Mouse (Mus musculus) hindbrain, embryonic 15.5 days (tissue): ENCODE results near the gene Foxl1. TPM values are rescaled to one million over a fixed set of nuclear protein-coding genes. Genes with fewer than 3 reads are reported as not detected.
"Not testable (repeated sequence)": the region's sequence is repeated elsewhere in the genome, so short reads cannot be mapped to it uniquely, and the experiment has no call there.

Experiments used
- ATAC-seq: fragments of 200-750 bp; cut with Nextera tagmentation; 2 replicates; pipeline ENCODE4 v1.8.0; 2017; ENCODE audit warnings: low read depth, moderate number of reproducible peaks, moderate TSS enrichment; ENCODE audit not compliant: low FRiP score
- H3K27ac ChIP-seq: fragments of 300-500 bp; sonication (generic); replicated peaks from 2 replicates; pipeline ENCODE4 v1.5.1; 2015; ENCODE audit warnings: mild to moderate bottlenecking, inconsistent platforms
- H3K27me3 ChIP-seq: fragments of 300-500 bp; sonication (generic); 2 replicates; pipeline ENCODE4 v1.6.1; 2015; ENCODE audit warnings: control low read depth, inconsistent platforms
- H3K36me3 ChIP-seq: fragments of 300-500 bp; sonication (generic); 2 replicates; pipeline ENCODE4 v1.6.1; 2015; ENCODE audit warnings: control low read depth, inconsistent platforms
- H3K4me1 ChIP-seq: fragments of 300-500 bp; sonication (generic); replicated peaks from 2 replicates; pipeline ENCODE4 v1.6.1; 2015; ENCODE audit warnings: control low read depth, inconsistent platforms
- H3K4me2 ChIP-seq: fragments of 300-500 bp; sonication (generic); 2 replicates; pipeline ENCODE4 v1.6.1; 2015; ENCODE audit warnings: moderate library complexity, mild to moderate bottlenecking, inconsistent platforms
- H3K4me3 ChIP-seq: fragments of 300-500 bp; sonication (generic); 2 replicates; pipeline ENCODE4 v1.5.1; 2015; ENCODE audit warnings: mild to moderate bottlenecking, inconsistent platforms
- H3K9ac ChIP-seq: fragments of 300-500 bp; sonication (generic); 2 replicates; pipeline ENCODE4 v1.6.1; 2015; ENCODE audit warnings: inconsistent platforms
- H3K9me3 ChIP-seq: fragments of 300-500 bp; sonication (generic); 2 replicates; pipeline ENCODE4 v1.6.1; 2016; ENCODE audit warnings: control low read depth, inconsistent platforms
- WGBS: fragments of 180-500 bp; shearing (Covaris S2); methylation state at CpG from one replicate; pipeline ENCODE4 v1.1.7; 2015; 5-methylcytosine and 5-hydroxymethylcytosine counted together
- polyA plus RNA-seq: library from polyadenylated mRNA; unstranded; fragments of >200 nt; fragmentation: Nextera tagmentation; extraction: Ambion mirVana; gene quantifications from 2 replicates; pipeline ENCODE4 v1.2.1, GENCODE M21; 2015

Foxl1 gene
- polyA plus RNA-seq, 1 experiment from 2014 or later = 0.40 TPM

DNA sequence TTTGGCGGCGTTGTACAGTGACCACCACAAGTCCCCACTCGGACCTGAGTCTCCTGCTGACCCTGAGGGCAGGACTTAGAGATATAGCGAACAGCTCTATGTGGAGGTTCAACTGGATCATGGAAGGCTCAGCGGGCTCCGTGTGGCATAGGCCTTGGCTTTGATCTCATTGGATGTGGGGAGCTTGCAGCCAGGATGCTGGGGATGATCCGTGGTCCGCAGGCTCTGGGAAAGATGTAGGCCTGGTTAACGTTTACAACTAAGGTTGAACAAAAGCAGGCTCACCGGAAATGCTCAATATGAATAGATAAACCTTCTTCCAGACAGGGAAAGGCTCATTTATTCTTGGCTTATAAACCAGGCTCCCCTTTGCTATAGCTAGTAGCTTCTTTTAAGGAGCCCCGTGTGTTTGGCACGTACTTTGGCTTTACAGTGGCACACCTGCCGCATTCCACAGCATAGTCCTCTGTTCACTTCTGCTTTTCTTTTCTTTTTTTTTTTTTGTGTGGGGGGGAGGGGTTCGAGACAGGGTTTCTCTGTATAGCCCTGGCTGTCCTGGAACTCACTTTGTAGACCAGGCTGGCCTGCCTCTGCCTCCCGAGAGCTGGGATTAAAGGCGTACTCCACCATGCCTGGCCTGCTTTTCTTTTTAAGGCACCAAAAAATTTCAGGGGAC lies 1.7 kb downstream of the Foxl1 start:
- Histone ChIP-seq H3K36me3 (no peaks in the 10 kb centered on the region), H3K27me3 (peaks cover 84% of the 10 kb centered on the region)
- WGBS = 17% methylated on average over 16 of the region's 16 CpGs

DNA sequence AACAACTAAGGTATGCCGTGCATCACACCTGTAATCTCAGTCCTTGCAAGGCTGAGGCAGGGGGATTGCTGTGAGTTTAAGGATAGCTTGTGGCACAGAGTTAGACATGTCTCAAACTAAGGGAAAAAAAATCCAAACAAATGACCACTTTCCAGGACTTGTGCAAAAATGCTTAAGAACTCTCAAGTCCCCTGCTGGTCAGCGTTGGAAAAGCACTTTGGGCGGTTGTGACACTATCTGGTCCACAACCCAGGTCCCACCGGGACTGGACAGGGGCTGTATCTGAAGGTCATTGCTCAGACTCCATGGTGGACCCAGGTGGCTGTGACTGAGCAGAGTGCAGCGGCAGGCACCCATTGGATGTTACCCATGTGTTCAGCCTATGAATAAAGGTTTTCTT lies 2.8 kb downstream of the Foxl1 start:
- ATAC-seq = no peak
- peaks cover 17% of the 10 kb centered on the region for H3K4me1 ChIP-seq
- no peak overlapping the region for H3K4me2 ChIP-seq
- H3K27ac ChIP-seq = no peak overlapping the region
- H3K9ac ChIP-seq = no peak overlapping the region
- no peaks in the 10 kb centered on the region for H3K9me3 ChIP-seq
- no peaks in the 10 kb centered on the region for H3K36me3 ChIP-seq
- no peak overlapping the region for H3K4me3 ChIP-seq
- WGBS = 38% methylated on average over 5 of the region's 5 CpGs
- peaks cover 73% of the 10 kb centered on the region for H3K27me3 ChIP-seq

More for the DNA sequence above, 1.7 kb downstream of the Foxl1 start:
- H3K27ac ChIP-seq = no peak overlapping the region
- peaks cover 20% of the 10 kb centered on the region for H3K4me1 ChIP-seq
- no peaks in the 10 kb centered on the region for H3K9me3 ChIP-seq
- no peak overlapping the region for H3K4me2 ChIP-seq
- H3K9ac ChIP-seq = no peak overlapping the region
- H3K4me3 ChIP-seq = no peak overlapping the region
- ATAC-seq = no peak

GRCm38 (mm10) chr8:121132961-121133513 lies 5.3 kb downstream of the Foxl1 start:
- peaks cover 9% of the 10 kb centered on the region for H3K4me1 ChIP-seq
- H3K27me3 ChIP-seq = peaks cover 48% of the 10 kb centered on the region
- H3K27ac ChIP-seq = no peak overlapping the region
- H3K9me3 ChIP-seq = no peaks in the 10 kb centered on the region
- H3K4me2 ChIP-seq = no peak overlapping the region
- no peak overlapping the region for H3K9ac ChIP-seq
- no peaks in the 10 kb centered on the region for H3K36me3 ChIP-seq
- no peak overlapping the region for H3K4me3 ChIP-seq
- no peak for ATAC-seq
- WGBS = 72% methylated on average over 5 of the region's 5 CpGs

DNA sequence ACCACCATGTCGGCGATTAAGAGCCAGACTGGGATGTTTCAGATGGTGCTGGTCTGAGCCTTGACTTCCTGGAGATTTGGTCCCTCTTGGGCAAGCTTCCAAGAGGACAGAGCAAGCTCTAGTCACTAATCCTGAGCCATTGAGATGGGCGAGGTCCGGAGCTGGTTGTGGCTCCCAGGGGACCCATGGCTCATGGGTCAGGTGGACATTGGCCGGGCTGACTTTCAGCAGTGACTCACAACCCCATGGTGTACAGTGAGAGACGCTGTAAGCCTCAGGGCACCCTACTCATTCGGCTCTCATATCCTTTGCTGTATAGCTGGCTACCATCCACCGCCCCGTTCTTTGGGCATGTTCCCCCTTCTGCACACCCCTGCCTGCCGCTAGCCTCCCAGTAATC lies 6.4 kb downstream of the Foxl1 start:
- no peak overlapping the region for H3K27ac ChIP-seq
- H3K9ac ChIP-seq = no peak overlapping the region
- H3K4me2 ChIP-seq = no peak overlapping the region
- 91% methylated on average over 10 of the region's 10 CpGs for WGBS
- no peaks in the 10 kb centered on the region; the same call in 1 of the 2 replicates for H3K4me1 ChIP-seq
- ATAC-seq = no peak
- H3K9me3 ChIP-seq = no peaks in the 10 kb centered on the region
- peaks cover 38% of the 10 kb centered on the region for H3K27me3 ChIP-seq
- no peak overlapping the region for H3K4me3 ChIP-seq
- no peaks in the 10 kb centered on the region for H3K36me3 ChIP-seq

- H3K4me1 ChIP-seq = no peaks in the 10 kb centered on the region
- H3K9me3 ChIP-seq = no peaks in the 10 kb centered on the region
- no peak for ATAC-seq
- H3K27ac ChIP-seq = no peak overlapping the region
- H3K36me3 ChIP-seq = no peaks in the 10 kb centered on the region
- 92% methylated on average over 11 of the region's 11 CpGs for WGBS
- H3K27me3 ChIP-seq = peaks cover 35% of the 10 kb centered on the region
- no peak overlapping the region for H3K4me3 ChIP-seq
- H3K9ac ChIP-seq = no peak overlapping the region
- H3K4me2 ChIP-seq = no peak overlapping the region
Observed at GRCm38 (mm10) chr8:121134512-121134911, 6.8 kb downstream of the Foxl1 start.

DNA sequence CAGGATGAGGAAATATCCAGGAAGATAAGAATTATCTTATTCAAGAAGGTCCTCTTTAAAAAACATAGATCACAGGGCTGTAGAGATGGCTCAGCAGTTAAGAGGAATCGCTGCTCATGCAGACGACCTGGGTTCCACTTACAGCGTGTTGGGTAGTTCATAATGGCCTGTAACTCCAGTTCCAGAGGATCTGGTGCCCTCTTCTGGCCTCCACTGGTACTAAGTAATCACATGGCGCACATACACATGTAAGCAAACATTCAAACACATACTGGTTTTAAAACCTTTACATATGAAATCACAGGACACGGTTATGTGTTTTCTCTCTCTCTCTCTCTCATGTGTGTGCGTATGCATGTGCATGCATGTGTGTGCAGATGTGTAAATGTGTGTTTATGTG lies 9.1 kb downstream of the Foxl1 start:
- 97% methylated on average over 6 of the region's 6 CpGs for WGBS
- no peak for ATAC-seq

DNA sequence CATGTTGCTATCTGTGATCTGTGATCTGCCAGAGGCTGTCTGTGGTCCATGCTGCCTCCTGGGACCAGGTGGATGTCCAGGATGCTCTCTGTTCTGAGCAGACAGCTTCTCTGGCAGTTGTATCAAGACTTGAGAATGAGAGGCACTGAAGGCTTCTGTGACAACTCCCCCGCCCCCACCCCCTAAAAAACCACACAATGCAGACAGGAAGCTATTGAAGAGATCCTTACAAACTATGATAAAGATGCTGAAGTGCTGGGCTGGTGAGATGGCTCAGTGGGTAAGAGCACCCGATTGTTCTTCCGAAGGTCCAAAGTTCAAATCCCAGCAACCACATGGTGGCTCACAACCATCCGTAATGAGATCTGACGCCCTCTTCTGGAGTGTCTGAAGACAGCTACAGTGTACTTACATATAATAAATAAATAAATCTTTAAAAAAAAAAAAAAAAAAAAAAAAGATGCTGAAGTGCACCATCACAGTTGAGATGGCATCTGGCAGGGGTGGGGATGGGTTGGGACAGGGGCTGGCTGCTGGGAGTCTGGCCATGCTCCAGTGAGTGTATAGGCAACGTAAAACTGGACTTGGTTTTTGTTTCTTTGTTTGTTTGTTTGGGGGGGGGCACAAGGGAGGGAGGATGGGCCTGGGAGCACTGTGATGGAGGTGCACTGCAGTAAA lies 17.9 kb downstream of the Foxl1 start:
- not testable (repeated sequence) for ATAC-seq, H3K36me3 ChIP-seq

More for the DNA sequence above, 9.1 kb downstream of the Foxl1 start:
- Histone ChIP-seq H3K27ac (no peak overlapping the region), H3K4me2 (no peak overlapping the region), H3K9me3 (no peaks in the 10 kb centered on the region), H3K4me1 (no peaks in the 10 kb centered on the region), H3K4me3 (no peak overlapping the region), H3K36me3 (no peaks in the 10 kb centered on the region), H3K9ac (no peak overlapping the region), H3K27me3 (peaks cover 14% of the 10 kb centered on the region; the same call in 1 of the 2 replicates)

GRCm38 (mm10) chr8:121148573-121149083 lies 20.9 kb downstream of the Foxl1 start:
- H3K36me3 ChIP-seq = no peaks in the 10 kb centered on the region
- no peaks in the 10 kb centered on the region for H3K9me3 ChIP-seq
- no peak overlapping the region for H3K4me2 ChIP-seq
- no peak overlapping the region for H3K4me3 ChIP-seq
- no peaks in the 10 kb centered on the region for H3K4me1 ChIP-seq
- no peak overlapping the region for H3K27ac ChIP-seq
- H3K27me3 ChIP-seq = no peaks in the 10 kb centered on the region
- 48% methylated on average over 8 of the region's 8 CpGs for WGBS
- no peak for ATAC-seq
- no peak overlapping the region for H3K9ac ChIP-seq

More for the DNA sequence above, 17.9 kb downstream of the Foxl1 start:
- 78% methylated on average over 6 of the region's 6 CpGs for WGBS
- H3K4me1 ChIP-seq, H3K9me3 ChIP-seq, H3K4me3 ChIP-seq, H3K27me3 ChIP-seq, H3K9ac ChIP-seq, H3K4me2 ChIP-seq, H3K27ac ChIP-seq: not testable (repeated sequence)

DNA sequence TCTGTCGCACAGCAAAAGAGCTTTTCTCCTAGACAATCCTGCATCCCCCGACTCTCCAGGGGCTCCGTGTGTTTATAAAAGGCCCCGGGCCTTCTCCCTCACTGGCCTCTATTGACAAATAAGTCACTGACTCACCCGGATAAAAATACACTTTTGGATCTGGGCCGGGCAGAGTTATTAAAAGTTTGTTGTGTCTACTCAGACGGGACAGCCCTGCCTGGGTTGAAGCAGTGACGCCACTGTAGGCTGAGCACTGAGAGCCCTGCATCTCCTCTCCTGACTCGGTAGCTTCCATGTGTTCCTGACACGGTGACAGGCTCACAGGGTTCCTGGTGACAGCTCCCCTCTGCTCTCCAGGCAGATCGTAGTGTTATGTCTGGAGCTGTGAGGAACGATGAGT lies 24.7 kb downstream of the Foxl1 start:
- Histone ChIP-seq H3K36me3 (no peaks in the 10 kb centered on the region), H3K27me3 (no peaks in the 10 kb centered on the region), H3K27ac (no peak overlapping the region), H3K9me3 (no peaks in the 10 kb centered on the region), H3K4me1 (no peaks in the 10 kb centered on the region), H3K9ac (no peak overlapping the region), H3K4me3 (no peak overlapping the region), H3K4me2 (no peak overlapping the region)
- whole genome bisulfite sequencing = 70% methylated on average over 12 of the region's 12 CpGs
- no peak for ATAC-seq

DNA sequence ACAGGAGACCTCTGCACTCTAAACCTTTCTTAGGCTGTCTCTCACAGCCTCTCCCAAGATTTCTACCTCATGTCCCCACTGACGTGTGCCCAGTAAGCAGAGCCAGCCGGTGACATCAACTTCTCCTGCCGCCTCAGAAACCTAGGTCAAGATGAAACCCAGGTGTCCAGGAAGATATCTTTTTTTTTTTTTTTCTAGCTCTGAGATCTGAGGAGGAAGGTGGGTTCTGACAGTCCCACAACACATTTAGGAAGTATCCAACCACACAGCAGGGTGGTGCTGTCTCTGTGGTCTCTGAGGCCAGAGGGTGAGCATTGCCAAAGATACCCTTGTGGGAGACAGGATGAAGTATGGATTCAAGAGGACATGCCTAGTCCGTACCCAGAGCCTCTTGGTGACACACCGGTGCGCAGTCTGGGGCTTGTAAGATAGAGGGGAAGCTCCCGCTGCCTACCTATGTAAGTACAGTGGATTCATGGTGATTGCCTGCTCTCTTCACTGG lies 29.3 kb downstream of the Foxl1 start:
- Histone ChIP-seq H3K4me1 (no peaks in the 10 kb centered on the region), H3K4me2 (no peak overlapping the region), H3K9ac (no peak overlapping the region), H3K4me3 (no peak overlapping the region), H3K27ac (no peak overlapping the region), H3K27me3 (no peaks in the 10 kb centered on the region), H3K36me3 (no peaks in the 10 kb centered on the region), H3K9me3 (no peaks in the 10 kb centered on the region)
- 92% methylated on average over 7 of the region's 7 CpGs for WGBS
- ATAC-seq = no peak

DNA sequence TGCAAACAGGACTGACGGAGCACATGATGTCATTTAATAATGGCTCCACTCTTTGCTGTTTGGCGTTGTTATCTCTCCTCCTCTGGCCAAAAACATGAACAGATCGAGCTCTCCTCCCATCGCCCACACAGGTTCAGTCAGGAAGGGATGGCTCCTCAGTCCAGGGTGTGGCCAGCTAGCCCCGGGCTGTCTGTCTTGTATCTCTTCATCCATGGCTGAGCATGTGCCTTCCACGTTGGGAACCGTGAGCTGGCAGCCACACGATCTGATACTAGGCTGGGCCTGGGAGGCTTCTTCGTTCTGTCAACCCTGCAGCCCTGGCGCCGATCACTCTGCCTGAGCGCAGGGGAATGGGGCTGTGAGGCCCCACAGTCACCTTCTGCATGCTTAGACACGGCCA lies 31.1 kb downstream of the Foxl1 start:
- Histone ChIP-seq H3K27me3 (no peaks in the 10 kb centered on the region), H3K9me3 (no peaks in the 10 kb centered on the region), H3K4me1 (no peaks in the 10 kb centered on the region), H3K4me3 (no peak overlapping the region), H3K4me2 (no peak overlapping the region), H3K36me3 (no peaks in the 10 kb centered on the region), H3K9ac (no peak overlapping the region), H3K27ac (no peak overlapping the region)
- no peak for ATAC-seq
- WGBS = 82% methylated on average over 13 of the region's 13 CpGs

DNA sequence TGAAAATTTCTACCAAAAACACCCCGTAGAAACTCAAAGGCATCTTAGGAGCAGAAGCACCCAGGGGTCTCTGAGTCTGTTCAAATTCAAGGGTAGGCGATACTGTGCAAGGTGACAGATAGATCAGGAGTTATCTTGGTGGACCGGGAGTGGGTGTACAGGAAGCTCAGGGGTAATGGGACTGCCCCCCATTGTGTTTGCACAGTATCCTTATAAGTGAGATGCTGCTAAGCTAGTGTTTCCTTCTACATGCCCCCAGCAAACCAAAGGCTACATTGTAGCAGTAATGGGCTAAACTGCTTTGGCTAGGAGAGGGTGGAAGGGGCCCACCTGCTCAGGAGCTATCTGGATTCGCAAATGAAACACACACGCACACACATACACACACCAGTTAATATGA lies 33.7 kb downstream of the Foxl1 start:
- Histone ChIP-seq H3K36me3 (no peaks in the 10 kb centered on the region), H3K9ac (no peak overlapping the region), H3K4me3 (no peak overlapping the region), H3K27me3 (no peaks in the 10 kb centered on the region), H3K4me1 (0 out of 2 replicates have a peak, but pooled peaks cover 4% of the 10 kb centered on the region), H3K27ac (no peak overlapping the region), H3K4me2 (no peak overlapping the region), H3K9me3 (no peaks in the 10 kb centered on the region)
- 93% methylated on average over 5 of the region's 5 CpGs for WGBS
- no peak for ATAC-seq
